Mouse (Mus musculus) forebrain, embryonic 16.5 days (tissue): ENCODE measurements around the gene Prex1. TPM values are rescaled to one million over a fixed set of nuclear protein-coding genes. Genes with fewer than 3 reads are reported as not detected.

ENCODE experiments used
- ATAC-seq: fragments of 200-750 bp; cut with Nextera tagmentation; 2 replicates; pipeline ENCODE4 v1.8.0; 2017; ENCODE audit warnings: mild to moderate bottlenecking, moderate library complexity
- H3K27ac ChIP-seq: fragments of 300-500 bp; sonication (generic); 2 replicates; pipeline ENCODE4 v1.5.1; 2014; ENCODE audit warnings: low read length, control low read depth
- H3K27me3 ChIP-seq: fragments of 300-500 bp; sonication (generic); replicated peaks from 2 replicates; pipeline ENCODE4 v1.6.1; 2014; ENCODE audit warnings: low read length; ENCODE audit not compliant: control insufficient read depth, insufficient read depth
- H3K36me3 ChIP-seq: fragments of 300-500 bp; sonication (generic); 2 replicates; pipeline ENCODE4 v1.6.1; 2014; ENCODE audit not compliant: control insufficient read depth, insufficient read depth
- H3K4me1 ChIP-seq: fragments of 300-500 bp; sonication (generic); replicated peaks from 2 replicates; pipeline ENCODE4 v1.6.1; 2014; ENCODE audit warnings: low read length; ENCODE audit not compliant: control insufficient read depth, insufficient read depth
- H3K4me2 ChIP-seq: fragments of 300-500 bp; sonication (generic); 2 replicates; pipeline ENCODE4 v1.6.1; 2014; ENCODE audit warnings: mild to moderate bottlenecking, low read length, control low read depth
- H3K4me3 ChIP-seq: fragments of 300-500 bp; sonication (generic); replicated peaks from 2 replicates; pipeline ENCODE4 v1.5.1; 2014; ENCODE audit warnings: mild to moderate bottlenecking, low read length, control low read depth
- H3K9ac ChIP-seq: fragments of 300-500 bp; sonication (generic); replicated peaks from 2 replicates; pipeline ENCODE4 v1.6.1; 2014; ENCODE audit warnings: low read depth, low read length, control low read depth
- H3K9me3 ChIP-seq: fragments of 300-500 bp; sonication (generic); 2 replicates; pipeline ENCODE4 v1.6.1; 2016; ENCODE audit warnings: low read length; ENCODE audit not compliant: control insufficient read depth
- WGBS: fragments of 180-500 bp; shearing (Covaris S2); extraction: QIAGEN DNeasy Blood & Tissue Kit; methylation state at CpG from one replicate; pipeline ENCODE4 v1.1.7; 2014; 5-methylcytosine and 5-hydroxymethylcytosine counted together
- polyA plus RNA-seq: library from polyadenylated mRNA; unstranded; fragments of >200 nt; fragmentation: Nextera tagmentation; extraction: Ambion mirVana; gene quantifications from 2 replicates; pipeline ENCODE4 v1.2.1, GENCODE M21; 2015

The Prex1 gene
- polyA plus RNA-seq, 1 experiment from 2014 or later = 38.5 TPM

- 94% methylated on average over 18 of the region's 18 CpGs for WGBS
- H3K27ac ChIP-seq = no peak overlapping the region
- H3K4me3 ChIP-seq = no peak overlapping the region
- H3K36me3 ChIP-seq = no peaks in the 10 kb centered on the region
- no peaks in the 10 kb centered on the region for H3K4me1 ChIP-seq
- H3K9me3 ChIP-seq = no peaks in the 10 kb centered on the region
- H3K27me3 ChIP-seq = no peaks in the 10 kb centered on the region
- ATAC-seq = no peak
- no peak overlapping the region for H3K9ac ChIP-seq
- no peak overlapping the region for H3K4me2 ChIP-seq
Measured at GRCm38 (mm10) chr2:166601420-166601819, 112.2 kb downstream of the Prex1 start.

- WGBS = 89% methylated on average over 12 of the region's 12 CpGs
- Histone ChIP-seq H3K4me1 (no peaks in the 10 kb centered on the region), H3K27me3 (no peaks in the 10 kb centered on the region), H3K4me2 (no peak overlapping the region), H3K9ac (no peak overlapping the region), H3K4me3 (no peak overlapping the region), H3K9me3 (no peaks in the 10 kb centered on the region), H3K27ac (no peak overlapping the region), H3K36me3 (no peaks in the 10 kb centered on the region)
- no peak for ATAC-seq
Measured at GRCm38 (mm10) chr2:166598453-166599155, 115.0 kb downstream of the Prex1 start.

GRCm38 (mm10) chr2:166597763-166598162 is 115.9 kb downstream of the Prex1 start:
- no peaks in the 10 kb centered on the region for H3K27me3 ChIP-seq
- no peak overlapping the region for H3K4me3 ChIP-seq
- H3K9me3 ChIP-seq = no peaks in the 10 kb centered on the region
- no peaks in the 10 kb centered on the region for H3K4me1 ChIP-seq
- no peak overlapping the region for H3K27ac ChIP-seq
- H3K36me3 ChIP-seq = no peaks in the 10 kb centered on the region
- WGBS = 89% methylated on average over 6 of the region's 6 CpGs
- H3K9ac ChIP-seq = no peak overlapping the region
- no peak for ATAC-seq
- no peak overlapping the region for H3K4me2 ChIP-seq

- peaks cover 2% of the 10 kb centered on the region; the same call in 1 of the 2 replicates for H3K36me3 ChIP-seq
- no peak overlapping the region for H3K27ac ChIP-seq
- H3K27me3 ChIP-seq = no peaks in the 10 kb centered on the region
- ATAC-seq = peak; percentile 65
- no peaks in the 10 kb centered on the region for H3K4me1 ChIP-seq
- no peaks in the 10 kb centered on the region for H3K9me3 ChIP-seq
- H3K9ac ChIP-seq = no peak overlapping the region
- H3K4me2 ChIP-seq = no peak overlapping the region
- no peak overlapping the region for H3K4me3 ChIP-seq
- WGBS = 41% methylated on average over 21 of the region's 21 CpGs
Measured at GRCm38 (mm10) chr2:166592034-166592912, 121.4 kb downstream of the Prex1 start.

- H3K27me3 ChIP-seq = no peaks in the 10 kb centered on the region
- no peak overlapping the region for H3K4me3 ChIP-seq
- no peak for ATAC-seq
- 83% methylated on average over 3 of the region's 3 CpGs for WGBS
- H3K4me2 ChIP-seq = no peak overlapping the region
- H3K36me3 ChIP-seq = peaks cover 3% of the 10 kb centered on the region; the same call in 1 of the 2 replicates
- H3K9ac ChIP-seq = no peak overlapping the region
- H3K4me1 ChIP-seq = no peaks in the 10 kb centered on the region
- H3K9me3 ChIP-seq = no peaks in the 10 kb centered on the region
- no peak overlapping the region for H3K27ac ChIP-seq
Measured at GRCm38 (mm10) chr2:166584491-166584890, 129.1 kb downstream of the Prex1 start.

- WGBS = 93% methylated on average over 5 of the region's 5 CpGs
- Histone ChIP-seq H3K9ac (no peak overlapping the region), H3K27me3 (no peaks in the 10 kb centered on the region), H3K9me3 (no peaks in the 10 kb centered on the region), H3K27ac (no peak overlapping the region), H3K4me1 (no peaks in the 10 kb centered on the region), H3K36me3 (peaks cover 3% of the 10 kb centered on the region; the same call in 1 of the 2 replicates), H3K4me2 (no peak overlapping the region), H3K4me3 (no peak overlapping the region)
- no peak for ATAC-seq
Measured at GRCm38 (mm10) chr2:166583292-166583691, 130.3 kb downstream of the Prex1 start.

GRCm38 (mm10) chr2:166581881-166582583 is 131.6 kb downstream of the Prex1 start:
- H3K9ac ChIP-seq = no peak overlapping the region
- H3K27ac ChIP-seq = no peak overlapping the region
- 90% methylated on average over 21 of the region's 21 CpGs for WGBS
- H3K9me3 ChIP-seq = no peaks in the 10 kb centered on the region
- H3K4me1 ChIP-seq = no peaks in the 10 kb centered on the region
- no peak for ATAC-seq
- H3K36me3 ChIP-seq = peaks cover 3% of the 10 kb centered on the region; the same call in 1 of the 2 replicates
- H3K4me3 ChIP-seq = no peak overlapping the region
- H3K4me2 ChIP-seq = no peak overlapping the region
- no peaks in the 10 kb centered on the region for H3K27me3 ChIP-seq

- Histone ChIP-seq H3K9ac (no peak overlapping the region), H3K36me3 (no peaks in the 10 kb centered on the region)
- 97% methylated on average over 5 of the region's 5 CpGs for WGBS
Measured at GRCm38 (mm10) chr2:166579793-166580192, 133.8 kb downstream of the Prex1 start.

GRCm38 (mm10) chr2:166579361-166579760 is 134.3 kb downstream of the Prex1 start:
- Histone ChIP-seq H3K27me3 (no peaks in the 10 kb centered on the region), H3K4me3 (no peak overlapping the region), H3K9me3 (no peaks in the 10 kb centered on the region), H3K36me3 (no peaks in the 10 kb centered on the region), H3K9ac (no peak overlapping the region), H3K27ac (no peak overlapping the region), H3K4me2 (no peak overlapping the region), H3K4me1 (no peaks in the 10 kb centered on the region)
- WGBS = 89% methylated on average over 10 of the region's 10 CpGs
- no peak for ATAC-seq

More at GRCm38 (mm10) chr2:166579793-166580192, 133.8 kb downstream of the Prex1 start:
- no peak overlapping the region for H3K27ac ChIP-seq
- no peak for ATAC-seq
- no peak overlapping the region for H3K4me3 ChIP-seq
- no peaks in the 10 kb centered on the region for H3K27me3 ChIP-seq
- no peaks in the 10 kb centered on the region for H3K4me1 ChIP-seq
- no peaks in the 10 kb centered on the region for H3K9me3 ChIP-seq
- H3K4me2 ChIP-seq = no peak overlapping the region
